Mouse (Mus musculus) lung, embryonic 16.5 days (tissue): Measurements from ENCODE around the gene Tmppe. TPM values are rescaled to one million over a fixed set of nuclear protein-coding genes. Genes with fewer than 3 reads are reported as not detected.
"Not testable (repeated sequence)": the region's sequence is repeated elsewhere in the genome, so short reads cannot be mapped to it uniquely, and the experiment has no call there.

Source experiments
- ATAC-seq: fragments of 200-750 bp; cut with Nextera tagmentation; 2 replicates; pipeline ENCODE4 v1.8.0; 2017; ENCODE audit warnings: low read depth, mild to moderate bottlenecking, moderate library complexity
- H3K27ac ChIP-seq: fragments of 300-500 bp; sonication (generic); 2 replicates; pipeline ENCODE4 v1.5.1; 2014; ENCODE audit warnings: mild to moderate bottlenecking, control low read depth, low read length
- H3K27me3 ChIP-seq: fragments of 300-500 bp; sonication (generic); 2 replicates; pipeline ENCODE4 v1.6.1; 2014; ENCODE audit warnings: low read depth, low read length, mixed read lengths; ENCODE audit not compliant: control insufficient read depth, insufficient read depth
- H3K36me3 ChIP-seq: fragments of 300-500 bp; sonication (generic); 2 replicates; pipeline ENCODE4 v1.6.1; 2014; ENCODE audit warnings: low read length; ENCODE audit not compliant: control insufficient read depth, insufficient read depth
- H3K4me1 ChIP-seq: fragments of 300-500 bp; sonication (generic); replicated peaks from 2 replicates; pipeline ENCODE4 v1.6.1; 2014; ENCODE audit warnings: low read length, mixed read lengths; ENCODE audit not compliant: control insufficient read depth, insufficient read depth
- H3K4me2 ChIP-seq: fragments of 300-500 bp; sonication (generic); 2 replicates; pipeline ENCODE4 v1.6.1; 2014; ENCODE audit warnings: low read depth, low read length, control low read depth
- H3K4me3 ChIP-seq: fragments of 300-500 bp; sonication (generic); 2 replicates; pipeline ENCODE4 v1.5.1; 2014; ENCODE audit warnings: mild to moderate bottlenecking, low read length, control low read depth
- H3K9ac ChIP-seq: fragments of 300-500 bp; sonication (generic); 2 replicates; pipeline ENCODE4 v1.6.1; 2014; ENCODE audit warnings: low read length, control low read depth
- H3K9me3 ChIP-seq: fragments of 300-500 bp; sonication (generic); 2 replicates; pipeline ENCODE4 v1.6.1; 2016; ENCODE audit warnings: low read length; ENCODE audit not compliant: control insufficient read depth
- WGBS: fragments of 180-500 bp; shearing (Covaris S2); extraction: QIAGEN DNeasy Blood & Tissue Kit; methylation state at CpG from one replicate; pipeline ENCODE4 v1.1.7; 2014; 5-methylcytosine and 5-hydroxymethylcytosine counted together
- polyA plus RNA-seq: library from polyadenylated mRNA; unstranded; fragments of >200 nt; fragmentation: Nextera tagmentation; extraction: Ambion mirVana; gene quantifications from 2 replicates; pipeline ENCODE4 v1.2.1, GENCODE M21; 2015

The Tmppe gene
- 11.1 and 11.2 TPM in 2 replicates for polyA plus RNA-seq

GRCm38 (mm10) chr9:114400949-114401684, at the start of gene Tmppe, which contains the start of gene Glb1:
TSS of gene Tmppe (plus strand) at chr9:114401105.
TSS of gene Glb1 (plus strand) at chr9:114401076.
- ATAC-seq: peak; percentile 99
- H3K27ac ChIP-seq: peak within 1 kb of the TSS; percentile 86
- peak within 1 kb of the TSS; percentile 86 for H3K9ac ChIP-seq
- peaks cover 11% of the 10 kb centered on the region for H3K4me1 ChIP-seq
- H3K27me3 ChIP-seq: no peaks in the 10 kb centered on the region
- H3K9me3 ChIP-seq: peaks cover 7% of the 10 kb centered on the region; the same call in 1 of the 2 replicates
- H3K4me3 ChIP-seq: peak within 1 kb of the TSS; percentile 64
- H3K36me3 ChIP-seq: peaks cover 20% of the 10 kb centered on the region
- WGBS: 0% methylated on average over 70 of the region's 73 CpGs
- peak within 1 kb of the TSS; percentile 90 for H3K4me2 ChIP-seq

- peak; percentile 90 for ATAC-seq
- H3K27ac ChIP-seq: peak overlapping the region; percentile 43; the same call in 1 of the 2 replicates
- H3K9ac ChIP-seq: peak overlapping the region; percentile 69
- H3K36me3 ChIP-seq: no peaks in the 10 kb centered on the region
- H3K4me3 ChIP-seq: peak overlapping the region; percentile 59
- under 1% methylated on average over 48 of the region's 48 CpGs for WGBS
- H3K9me3 ChIP-seq: no peaks in the 10 kb centered on the region
- peaks cover 4% of the 10 kb centered on the region; the same call in 1 of the 2 replicates for H3K4me1 ChIP-seq
- no peaks in the 10 kb centered on the region for H3K27me3 ChIP-seq
- H3K4me2 ChIP-seq: peak overlapping the region; percentile 97
Measured at GRCm38 (mm10) chr9:114367783-114368470, 33.0 kb upstream of the Tmppe start.

DNA sequence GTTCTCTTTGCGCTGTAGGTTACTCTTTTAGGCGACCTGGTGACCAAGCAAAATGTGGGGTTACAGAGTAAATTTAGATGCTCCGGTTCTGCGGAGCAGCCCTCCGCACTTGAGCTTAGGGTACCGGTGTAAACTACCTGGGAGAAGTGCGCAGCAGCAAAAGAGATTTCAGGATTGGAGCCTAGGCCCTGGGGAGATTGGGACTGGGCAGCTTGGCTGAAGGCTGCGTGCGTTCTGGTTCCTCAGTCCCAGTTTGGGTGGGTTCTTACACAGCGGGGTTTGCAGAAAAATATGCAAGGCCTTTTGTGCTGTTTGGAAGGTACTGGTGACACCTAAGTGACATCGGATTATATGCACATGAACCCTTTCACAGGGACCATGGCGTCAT, 32.4 kb upstream of the Tmppe start:
- Histone ChIP-seq H3K9ac (peak overlapping the region; percentile 69), H3K36me3 (0 out of 2 replicates have a peak, but pooled peaks cover under 1% of the 10 kb centered on the region), H3K4me3 (peak overlapping the region; percentile 59), H3K27ac (peak overlapping the region; percentile 16; the same call in 1 of the 2 replicates), H3K27me3 (no peaks in the 10 kb centered on the region), H3K4me1 (peaks cover 4% of the 10 kb centered on the region; the same call in 1 of the 2 replicates), H3K9me3 (no peaks in the 10 kb centered on the region), H3K4me2 (peak overlapping the region; percentile 97)
- peak; percentile 20; the same call in 1 of the 2 replicates for ATAC-seq
- 11% methylated on average over 12 of the region's 12 CpGs for WGBS

GRCm38 (mm10) chr9:114369389-114369788, 31.5 kb upstream of the Tmppe start:
- H3K9me3 ChIP-seq, H3K36me3 ChIP-seq, H3K9ac ChIP-seq, ATAC-seq, H3K27ac ChIP-seq, H3K4me3 ChIP-seq, H3K4me2 ChIP-seq, H3K27me3 ChIP-seq, H3K4me1 ChIP-seq: not testable (repeated sequence)
- 52% methylated on average over 5 of the region's 5 CpGs for WGBS

DNA sequence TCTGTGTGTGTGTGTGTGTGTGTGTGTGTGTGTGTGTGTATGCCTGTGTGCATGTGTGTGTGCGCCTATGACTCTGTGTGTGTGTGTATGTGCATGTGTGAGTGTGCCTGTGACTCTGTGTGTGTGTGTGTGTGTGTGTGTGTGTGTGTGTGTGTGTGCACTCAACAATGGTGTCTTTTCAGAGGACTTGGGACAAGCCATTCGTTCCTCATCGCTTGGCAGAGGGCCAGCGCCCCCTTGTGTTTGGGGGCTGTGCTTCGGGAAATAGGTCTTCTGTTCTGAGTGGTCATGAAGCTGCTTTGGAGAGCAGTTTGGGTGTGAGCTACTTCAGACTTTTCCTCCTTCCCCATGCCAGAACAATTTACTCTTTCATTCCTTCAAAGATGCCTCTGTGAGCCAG, 29.2 kb upstream of the Tmppe start:
- ATAC-seq: not testable (repeated sequence)

DNA sequence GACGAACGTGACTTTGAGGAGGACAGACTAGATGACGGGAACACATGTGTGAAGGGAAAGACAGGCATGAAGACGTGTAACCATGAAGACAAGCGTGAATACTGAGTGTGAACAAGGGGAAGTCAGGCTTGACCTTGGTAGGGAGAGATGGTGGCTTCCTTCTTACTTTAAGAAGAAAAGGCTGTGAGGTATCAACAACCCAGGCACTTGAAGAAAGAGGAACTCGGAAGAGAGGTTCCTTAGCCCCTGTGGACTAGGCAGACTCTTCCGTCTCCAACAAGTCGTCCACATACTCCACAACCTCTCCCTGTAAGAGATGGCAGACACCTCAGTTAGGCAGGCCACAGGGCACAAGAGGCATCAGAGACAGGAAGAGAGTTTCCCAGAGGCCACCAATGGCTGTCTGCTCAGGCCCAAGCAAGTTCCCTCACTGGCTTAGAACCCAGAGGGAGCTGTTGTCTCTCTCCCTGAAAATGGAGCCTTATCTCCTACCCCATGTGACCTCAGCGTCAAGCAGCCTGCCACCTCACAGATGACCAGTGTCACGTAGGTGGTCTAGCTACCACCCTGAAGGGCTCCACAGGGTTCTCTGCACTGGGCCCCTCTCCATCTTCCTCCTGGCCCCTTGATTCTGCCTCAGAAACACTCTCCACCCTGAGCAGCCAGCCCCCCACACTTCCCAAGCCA, 25.5 kb upstream of the Tmppe start:
- H3K36me3 ChIP-seq: peaks cover 12% of the 10 kb centered on the region
- 86% methylated on average over 10 of the region's 10 CpGs for WGBS

More for the DNA sequence above, 29.2 kb upstream of the Tmppe start:
- not testable (repeated sequence) for H3K4me2 ChIP-seq, H3K4me3 ChIP-seq, H3K9ac ChIP-seq, H3K27ac ChIP-seq, H3K4me1 ChIP-seq, H3K9me3 ChIP-seq, H3K36me3 ChIP-seq, H3K27me3 ChIP-seq
- 26% methylated on average over 5 of the region's 5 CpGs for WGBS

GRCm38 (mm10) chr9:114377168-114377567, 23.7 kb upstream of the Tmppe start:
- H3K9me3 ChIP-seq: no peaks in the 10 kb centered on the region
- ATAC-seq: 0 out of 2 replicates have a peak, but pooled peaks have one; percentile 15
- no peak overlapping the region for H3K4me3 ChIP-seq
- no peak overlapping the region for H3K9ac ChIP-seq
- H3K36me3 ChIP-seq: peaks cover 14% of the 10 kb centered on the region
- no peak overlapping the region for H3K4me2 ChIP-seq
- WGBS: 74% methylated on average over 10 of the region's 10 CpGs
- no peaks in the 10 kb centered on the region for H3K27me3 ChIP-seq
- H3K4me1 ChIP-seq: no peaks in the 10 kb centered on the region
- no peak overlapping the region for H3K27ac ChIP-seq

More for the DNA sequence above, 25.5 kb upstream of the Tmppe start:
- ATAC-seq: no peak
- H3K4me3 ChIP-seq: no peak overlapping the region
- H3K27ac ChIP-seq: no peak overlapping the region
- H3K27me3 ChIP-seq: no peaks in the 10 kb centered on the region
- no peaks in the 10 kb centered on the region for H3K9me3 ChIP-seq
- H3K4me1 ChIP-seq: no peaks in the 10 kb centered on the region
- H3K4me2 ChIP-seq: no peak overlapping the region
- no peak overlapping the region for H3K9ac ChIP-seq

DNA sequence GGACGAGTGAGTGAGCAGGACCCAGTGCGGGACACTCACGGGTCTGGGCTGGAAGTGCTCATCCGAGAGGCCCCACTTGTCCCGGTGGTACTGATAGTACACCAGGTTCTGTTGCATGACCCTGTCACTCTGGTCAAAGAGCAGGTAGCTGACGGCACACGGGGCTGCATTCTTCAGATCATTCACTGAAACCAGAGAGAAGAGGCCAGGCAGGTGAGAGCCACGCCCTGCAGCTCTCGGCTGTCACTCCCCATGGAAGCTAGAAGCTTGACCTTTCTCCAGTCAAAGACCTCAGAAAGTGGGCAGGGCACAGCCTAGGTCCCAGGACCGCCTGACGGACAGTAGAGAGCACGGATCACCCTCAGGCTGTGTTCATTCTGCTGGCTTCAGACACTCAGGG, 21.0 kb upstream of the Tmppe start:
- no peak overlapping the region for H3K4me2 ChIP-seq
- no peaks in the 10 kb centered on the region for H3K27me3 ChIP-seq
- no peaks in the 10 kb centered on the region for H3K4me1 ChIP-seq
- no peak for ATAC-seq
- H3K9me3 ChIP-seq: no peaks in the 10 kb centered on the region
- no peak overlapping the region for H3K4me3 ChIP-seq
- no peak overlapping the region for H3K9ac ChIP-seq
- 79% methylated on average over 12 of the region's 12 CpGs for WGBS
- H3K27ac ChIP-seq: no peak overlapping the region
- peaks cover 20% of the 10 kb centered on the region for H3K36me3 ChIP-seq
